Mouse (Mus musculus) spleen, adult 2 months (tissue): ENCODE results near the gene Uba3.

ENCODE experiments used
- CTCF ChIP-seq: fragments of 200-500 bp; IDR thresholded peaks from 2 replicates; pipeline ENCODE4 v1.5.1; 2011; ENCODE audit warnings: mild to moderate bottlenecking, inconsistent platforms; ENCODE audit not compliant: insufficient read depth, insufficient read length, insufficient replicate concordance; ENCODE audit errors: extremely low read depth
- POLR2A ChIP-seq: fragments of 200-500 bp; IDR thresholded peaks from 2 replicates; pipeline ENCODE4 v1.6.1; 2011; ENCODE audit warnings: low read depth, low read length, inconsistent platforms

DNA sequence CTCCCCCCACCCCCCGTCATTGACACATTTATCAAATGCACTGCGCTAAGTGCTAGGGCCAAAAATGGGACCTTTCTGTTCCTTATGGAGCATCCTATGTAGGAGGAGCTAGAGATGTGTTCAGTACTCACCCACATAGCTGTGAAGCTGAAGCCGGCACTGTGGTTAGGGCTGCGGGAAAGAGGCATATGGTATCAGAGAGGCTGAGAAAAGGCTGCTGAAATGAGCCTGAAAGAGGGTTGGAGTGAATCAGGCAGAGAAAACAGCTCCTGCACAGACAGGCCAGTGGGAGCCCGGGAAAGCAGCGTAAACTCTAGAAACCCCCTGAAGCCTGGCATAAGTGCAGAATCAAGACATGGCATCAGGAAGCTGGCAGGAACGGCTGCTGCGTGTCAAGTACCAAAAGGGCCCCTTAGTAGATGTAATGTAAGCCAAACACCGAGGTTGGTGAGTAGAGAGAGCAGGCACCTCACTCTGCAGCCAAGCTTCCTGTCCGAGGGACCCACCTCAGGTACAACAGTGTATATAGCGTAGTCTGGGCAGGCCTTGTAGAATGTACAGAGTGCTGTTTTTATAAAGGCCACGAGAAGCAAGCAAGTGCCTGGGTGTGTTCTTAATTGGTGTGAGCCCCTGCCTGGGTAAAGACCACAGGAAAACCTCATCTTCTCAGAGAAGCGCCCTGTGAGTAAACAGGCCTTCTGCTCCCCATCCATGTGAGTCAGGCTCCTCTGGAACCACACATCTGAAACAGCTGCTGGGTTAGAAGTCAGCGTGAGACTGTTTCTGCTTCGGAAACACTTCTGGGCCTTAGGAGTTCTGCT lies 16.0 kb upstream of the Uba3 start:
- TF ChIP-seq CTCF: no peak
- TF ChIP-seq POLR2A: no peak
